Mouse (Mus musculus) yolk sac, embryonic 10.5 days (tissue): ENCODE results near the gene Afg1l.

Source experiments
- DNase-seq: peaks from one replicate; pipeline ENCODE4 v3.0.0-alpha.2; 2017; ENCODE audit warnings: low spot score

The Afg1l gene

DNA sequence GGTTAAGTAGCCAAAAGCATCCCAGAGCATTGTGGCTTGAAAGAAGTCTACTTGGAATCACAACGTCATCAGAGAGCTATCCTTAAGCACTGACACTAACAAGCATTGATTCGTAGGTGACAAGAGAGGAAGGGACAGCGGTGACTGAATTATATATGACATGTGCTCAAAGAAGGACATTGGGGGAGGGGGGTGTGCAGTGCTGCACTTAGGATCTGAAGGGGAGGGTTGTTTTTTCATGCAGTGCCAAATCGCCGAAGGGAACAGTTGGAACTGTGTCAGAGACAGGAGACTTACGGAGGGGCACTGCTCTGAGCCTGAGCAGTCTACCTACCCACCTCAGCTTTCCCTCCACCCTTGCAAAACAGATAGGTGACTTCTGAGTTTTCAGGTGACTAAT is 94.7 kb downstream of the Afg1l start:
- DNase-seq = no peak

DNA sequence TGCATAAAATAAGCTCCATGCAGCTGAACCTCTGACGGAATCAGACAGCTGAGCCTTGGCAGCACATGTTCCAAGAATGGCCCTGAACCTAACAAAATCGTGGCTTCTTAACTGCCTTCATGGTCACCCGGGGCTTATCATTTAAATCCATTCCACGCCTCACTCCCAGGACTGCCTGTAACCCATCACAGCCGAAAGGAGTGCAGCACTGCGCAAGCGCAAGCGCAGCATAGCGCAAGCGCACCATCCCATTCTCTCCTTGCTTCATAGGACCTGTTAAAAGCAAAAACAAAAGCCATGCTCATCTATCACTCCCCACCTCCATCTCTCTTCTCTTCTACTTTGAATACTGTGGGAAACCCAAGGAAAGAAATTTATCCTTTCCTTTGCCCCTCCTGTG is 114.1 kb downstream of the Afg1l start:
- no peak for DNase-seq

DNA sequence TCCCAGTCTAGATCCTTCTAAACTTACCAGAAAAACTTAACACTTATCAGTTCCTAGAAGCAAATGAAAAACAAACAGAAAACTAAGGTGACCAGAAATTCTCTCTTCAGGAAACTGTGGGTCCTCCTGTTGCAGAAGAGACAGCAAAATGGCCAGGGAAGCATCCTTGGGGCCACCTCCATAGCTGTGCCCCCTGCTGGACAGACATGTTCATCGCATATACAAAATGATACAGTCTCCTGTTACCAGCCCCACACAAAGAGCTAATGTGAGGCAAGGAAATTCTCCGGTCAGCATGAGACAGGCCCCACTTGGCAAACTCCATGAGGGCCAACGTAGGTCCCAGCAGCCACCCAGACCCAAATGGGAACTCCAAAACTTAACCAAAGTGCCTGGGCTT is 122.4 kb downstream of the Afg1l start:
- DNase-seq = no peak

DNA sequence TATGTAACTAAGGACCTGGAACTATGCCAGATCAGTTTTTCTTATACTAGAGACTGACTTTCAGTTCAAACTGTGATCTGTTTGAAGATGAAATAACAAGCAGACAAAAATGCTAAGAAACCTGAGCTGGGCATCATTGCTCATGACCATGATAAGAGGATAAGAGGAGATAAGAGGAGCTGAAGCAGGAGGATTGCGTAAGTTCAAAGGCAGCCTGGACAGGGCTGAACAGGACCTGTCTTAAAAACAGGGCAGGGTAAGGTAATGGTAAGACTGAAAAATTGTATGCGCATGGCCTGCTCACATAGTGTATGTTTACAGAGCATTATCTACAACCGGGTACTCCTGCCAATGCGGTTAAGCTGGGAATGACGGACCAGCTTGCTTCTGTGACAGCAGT is 130.4 kb downstream of the Afg1l start:
- peak; percentile 10 for DNase-seq

DNA sequence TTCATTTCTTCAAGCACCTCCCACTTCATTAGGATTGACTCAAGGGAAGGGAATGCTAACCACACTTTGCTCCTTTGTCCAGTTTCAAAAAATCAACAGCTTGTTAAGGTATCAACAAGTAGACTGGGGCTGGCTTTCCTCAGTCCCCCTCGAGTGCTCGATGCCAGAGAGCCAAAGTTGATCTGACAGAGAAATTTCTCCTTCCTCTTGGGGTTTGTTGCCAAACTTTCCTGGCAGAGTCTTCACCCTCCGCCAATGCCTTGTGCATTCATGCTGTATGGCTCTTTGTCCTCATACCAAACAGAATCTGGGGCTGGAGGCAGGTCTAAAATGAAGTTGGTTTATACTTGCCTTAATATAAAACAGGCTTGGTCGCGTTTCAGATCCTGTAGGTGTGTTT is 131.2 kb downstream of the Afg1l start:
- no peak for DNase-seq

DNA sequence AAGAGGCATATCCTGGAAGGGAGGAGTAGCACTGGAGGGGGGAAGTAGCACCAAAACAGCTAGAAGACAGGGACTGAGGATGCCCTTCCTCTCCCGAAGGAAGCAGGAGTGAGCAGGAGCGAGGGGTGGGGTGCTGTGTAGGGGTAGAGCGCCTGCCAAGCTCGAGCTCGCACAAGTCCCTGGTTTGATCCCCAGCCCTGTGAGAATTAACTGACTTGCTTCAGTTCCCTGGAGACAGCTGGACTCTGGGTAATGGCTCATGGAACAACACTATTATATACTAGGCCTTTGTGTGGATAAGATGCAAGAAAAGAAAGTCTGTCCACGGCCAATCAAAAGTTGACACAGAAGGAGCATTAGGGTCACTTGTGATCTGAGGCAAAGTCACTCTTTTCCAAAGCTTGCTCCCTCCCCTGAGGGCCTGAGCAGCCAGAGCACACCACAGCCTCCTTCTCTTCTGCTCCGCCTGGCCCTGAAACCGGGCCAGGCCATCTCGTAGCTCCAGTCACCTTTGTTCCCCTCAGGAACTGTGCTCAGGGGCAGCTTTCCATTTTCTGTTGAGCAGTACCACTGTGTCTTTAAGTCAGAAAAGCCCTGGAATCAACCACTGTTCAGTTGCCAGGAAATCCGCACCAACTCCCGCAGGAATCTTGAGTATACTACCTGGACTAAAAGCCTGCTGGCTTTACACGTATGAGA is 132.0 kb downstream of the Afg1l start:
- DNase-seq = no peak

DNA sequence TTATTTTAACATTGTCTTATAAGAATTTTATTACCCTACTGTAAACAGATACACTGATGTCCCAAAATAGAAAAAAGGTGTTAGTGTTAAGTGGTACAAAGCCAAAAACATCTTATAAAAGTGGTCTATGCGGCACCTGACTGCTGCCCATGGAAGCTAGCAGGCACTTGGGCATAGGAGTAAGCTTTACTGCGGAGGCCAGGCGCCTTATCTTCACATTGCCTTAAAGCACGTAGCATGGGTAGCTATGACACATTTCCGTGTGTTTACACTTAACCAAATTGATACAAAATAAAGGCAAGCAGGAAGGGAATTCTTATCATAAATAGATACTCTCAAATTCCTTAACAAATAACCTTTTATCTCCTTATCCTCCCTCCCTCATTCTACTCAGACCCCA is 135.7 kb downstream of the Afg1l start:
- no peak for DNase-seq

DNA sequence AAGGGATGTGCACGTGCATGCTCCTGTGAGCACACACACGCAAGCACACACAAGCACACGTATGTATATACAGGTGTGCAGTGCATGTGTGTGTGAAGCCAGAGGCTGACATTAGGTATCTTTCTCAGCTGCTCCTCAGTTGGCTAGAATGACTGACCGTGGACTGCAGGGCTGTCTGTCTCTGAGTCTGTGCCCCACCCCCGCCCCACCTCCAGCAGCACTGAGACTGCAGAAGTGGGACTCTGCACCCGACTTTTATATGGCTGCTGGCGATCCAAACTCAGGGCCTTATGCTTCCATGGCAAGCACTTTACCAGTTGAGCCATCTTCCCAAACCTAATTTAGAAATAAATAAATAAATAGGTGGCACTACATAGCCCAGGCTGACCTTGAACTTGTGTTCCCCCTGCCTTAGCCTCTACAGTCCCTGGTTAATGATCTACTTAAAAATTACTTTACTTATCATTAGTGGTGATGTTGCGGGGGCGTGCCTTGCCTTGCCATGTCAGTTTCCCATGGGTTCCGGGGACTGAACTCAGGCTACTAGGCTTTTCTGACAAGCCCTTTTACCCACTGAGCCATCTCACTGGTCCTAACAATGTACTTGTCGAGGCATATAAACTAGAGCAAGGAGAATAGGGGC is 136.4 kb downstream of the Afg1l start:
- no peak for DNase-seq

DNA sequence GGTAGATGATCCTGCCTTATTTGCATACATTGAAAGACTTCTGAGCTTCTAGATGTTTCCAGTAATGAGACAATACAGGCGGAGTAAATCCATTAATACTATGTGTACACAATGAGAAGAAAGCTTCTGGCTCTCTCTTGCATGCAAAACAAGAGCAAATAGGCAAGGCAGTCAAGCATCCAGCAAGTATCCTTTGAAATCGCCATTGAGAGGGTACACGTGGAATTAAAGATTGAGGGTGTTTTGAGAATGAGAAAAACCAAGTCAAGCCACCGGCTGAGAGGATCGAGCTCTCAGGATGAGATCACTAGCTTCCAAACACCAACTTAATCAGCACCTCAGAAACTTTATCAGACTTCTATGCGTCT is 138.0 kb downstream of the Afg1l start:
- DNase-seq = no peak

DNA sequence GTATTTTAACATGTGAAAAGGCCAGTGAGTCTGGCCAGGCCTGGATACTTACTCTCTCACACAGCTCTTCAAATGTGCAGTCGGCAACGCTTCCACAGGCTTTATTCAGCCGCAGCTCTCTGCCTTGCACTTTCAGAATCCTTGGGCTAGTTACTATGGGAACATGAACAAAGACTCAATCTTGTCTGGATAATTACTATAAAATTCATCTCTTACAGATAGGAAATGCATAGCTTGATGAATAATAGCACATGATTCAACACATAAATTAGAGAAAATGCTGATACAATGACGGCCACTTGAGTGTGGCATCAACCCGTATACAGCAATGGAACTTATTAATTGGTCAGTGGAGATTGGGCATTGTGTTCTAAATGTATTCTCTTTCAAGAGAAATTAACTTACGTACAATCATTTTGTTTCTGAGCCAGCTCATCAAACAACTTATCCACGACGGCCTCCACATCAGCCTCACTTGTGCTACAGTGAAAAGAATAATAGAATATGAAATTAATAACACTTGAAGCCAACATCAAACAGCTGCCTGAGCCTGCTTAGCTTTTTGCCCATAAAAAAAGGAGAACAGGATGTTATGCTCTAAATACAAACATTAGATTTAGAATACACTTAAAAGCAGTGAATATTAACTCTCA is 138.5 kb downstream of the Afg1l start:
- DNase-seq = no peak

DNA sequence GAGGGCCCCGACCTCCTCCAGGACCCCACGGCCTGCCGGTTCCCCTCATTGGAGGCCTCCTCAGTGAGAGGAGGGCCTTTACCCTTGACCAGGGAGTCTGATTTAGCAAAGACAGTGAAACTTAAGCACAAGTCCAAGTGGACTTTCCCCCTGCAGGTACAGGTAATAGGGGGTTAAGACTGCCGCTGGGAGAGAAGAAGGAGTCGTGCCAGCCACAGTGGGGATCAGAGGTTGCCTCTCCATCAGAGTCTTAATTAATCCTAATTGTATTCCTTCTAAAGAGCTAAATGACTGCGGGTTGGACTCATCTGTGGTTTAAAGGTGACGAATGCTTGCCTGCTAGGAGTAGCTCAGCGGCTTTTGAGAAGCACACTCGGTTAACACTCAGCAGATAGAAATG is 139.9 kb downstream of the Afg1l start:
- no peak for DNase-seq

DNA sequence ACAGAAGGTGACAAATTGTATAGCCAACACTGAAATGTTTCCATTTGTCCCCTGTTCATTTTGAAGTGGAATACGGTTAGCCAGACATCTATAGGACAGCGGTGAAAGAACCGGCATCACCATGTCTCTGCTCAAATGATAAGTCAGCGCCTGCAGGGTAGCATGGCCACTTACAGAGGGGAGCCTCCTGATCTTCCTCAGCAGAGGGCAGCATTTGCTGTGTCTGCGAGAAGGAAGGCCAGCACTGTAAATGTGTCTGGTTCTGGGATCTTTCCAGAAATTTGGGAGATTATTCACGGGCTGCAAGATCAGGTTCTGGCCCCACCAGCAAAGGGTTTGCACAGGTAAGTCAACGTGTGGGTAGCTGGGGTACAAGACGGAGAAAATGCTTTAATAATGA is 150.8 kb downstream of the Afg1l start:
- no peak for DNase-seq

DNA sequence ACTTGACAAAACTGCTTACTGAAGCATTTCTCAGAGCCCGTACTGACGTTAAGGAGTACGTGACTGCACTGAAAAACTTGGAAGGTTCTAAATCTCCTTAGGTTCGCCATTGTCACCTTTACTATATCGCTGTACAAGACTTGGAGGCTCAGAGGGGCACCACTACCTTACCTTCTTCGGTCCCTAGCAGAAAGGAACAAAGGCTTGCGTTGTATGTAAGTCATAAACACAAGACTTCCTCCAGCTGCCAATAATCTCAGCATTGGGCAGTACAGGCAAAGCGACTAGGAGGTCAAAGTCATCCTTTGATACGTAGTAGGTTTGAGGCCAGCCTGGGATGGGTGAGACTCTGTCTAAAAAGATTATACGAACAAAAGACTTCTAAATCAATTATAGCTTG is 153.1 kb downstream of the Afg1l start:
- DNase-seq = no peak

DNA sequence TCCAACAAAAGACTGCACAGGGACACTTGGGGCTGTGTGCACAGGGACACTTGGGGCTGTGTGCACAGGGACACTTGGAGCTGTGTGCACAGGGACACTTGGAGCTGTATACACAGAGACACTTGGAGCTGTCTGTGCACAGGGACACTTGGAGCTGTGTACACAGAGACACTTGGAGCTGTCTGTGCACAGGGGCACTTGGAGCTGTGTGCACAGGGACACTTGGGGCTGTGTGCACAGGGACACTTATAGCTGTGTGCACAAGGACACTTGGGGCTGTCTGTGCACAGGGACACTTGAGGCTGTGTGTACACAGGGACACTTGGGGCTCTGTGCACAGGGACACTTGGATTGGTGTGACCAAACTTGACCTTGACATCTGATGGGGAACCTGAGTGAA is 154.4 kb downstream of the Afg1l start:
- no peak for DNase-seq

DNA sequence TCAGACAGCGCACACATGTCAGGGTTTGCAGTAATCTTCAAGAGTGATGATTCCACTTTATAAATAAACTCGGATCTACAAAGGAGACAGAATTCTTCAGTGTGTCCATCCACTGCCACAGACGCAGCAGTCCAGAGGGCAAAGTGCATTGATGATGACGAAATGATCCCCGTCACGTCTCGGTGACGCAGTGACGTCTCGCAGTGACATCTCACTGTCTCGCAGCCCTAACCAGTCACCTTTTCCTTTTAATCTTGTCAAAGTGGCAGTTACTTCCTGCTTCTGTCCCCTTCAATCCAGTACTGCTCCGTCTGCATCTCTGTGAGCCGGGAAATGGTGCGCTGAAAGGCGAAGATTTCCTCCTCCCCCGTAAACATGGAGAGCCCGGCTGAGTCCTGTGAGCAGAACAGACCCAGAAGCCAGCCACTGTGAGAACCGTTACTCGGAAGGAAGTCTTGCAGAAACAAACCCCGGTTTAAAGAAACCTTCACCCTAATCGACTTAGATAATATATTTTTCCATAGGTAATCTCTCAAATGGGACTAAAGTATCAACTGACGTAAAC is 165.1 kb downstream of the Afg1l start:
- DNase-seq = no peak

DNA sequence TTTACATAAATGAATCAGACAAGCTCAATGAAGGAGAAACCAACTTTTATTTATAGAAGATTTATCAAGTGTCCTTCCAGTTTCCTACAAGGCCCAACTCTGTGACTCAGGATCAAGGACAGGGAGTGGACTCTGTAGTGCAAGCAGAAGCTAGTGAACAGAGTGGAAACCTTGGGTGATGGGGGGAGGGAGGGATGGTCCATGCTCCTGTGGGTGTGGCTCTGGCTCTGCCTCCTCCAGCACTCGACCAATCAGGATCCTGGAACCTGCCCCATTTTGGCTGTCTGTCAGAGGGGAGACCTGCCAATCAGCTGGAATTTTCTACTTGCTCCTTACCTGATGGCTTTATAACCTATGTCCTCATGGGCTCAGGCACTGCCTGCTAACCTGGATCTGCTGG is 165.8 kb downstream of the Afg1l start:
- DNase-seq = no peak

DNA sequence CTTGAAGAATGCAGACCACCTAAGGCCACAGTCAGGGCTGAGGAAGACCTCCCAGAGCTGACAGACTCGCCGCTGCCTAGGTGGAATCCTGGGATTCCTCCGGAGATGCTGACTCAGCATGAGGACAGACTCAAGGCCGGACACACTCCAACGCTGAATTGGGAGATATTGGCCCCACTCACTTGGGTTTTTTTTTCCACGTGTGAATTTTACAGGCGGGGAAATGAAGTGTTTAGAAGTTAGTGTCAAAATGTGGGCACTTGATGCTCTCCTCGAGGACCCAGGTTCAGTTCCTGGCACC is 169.7 kb downstream of the Afg1l start:
- DNase-seq = no peak

DNA sequence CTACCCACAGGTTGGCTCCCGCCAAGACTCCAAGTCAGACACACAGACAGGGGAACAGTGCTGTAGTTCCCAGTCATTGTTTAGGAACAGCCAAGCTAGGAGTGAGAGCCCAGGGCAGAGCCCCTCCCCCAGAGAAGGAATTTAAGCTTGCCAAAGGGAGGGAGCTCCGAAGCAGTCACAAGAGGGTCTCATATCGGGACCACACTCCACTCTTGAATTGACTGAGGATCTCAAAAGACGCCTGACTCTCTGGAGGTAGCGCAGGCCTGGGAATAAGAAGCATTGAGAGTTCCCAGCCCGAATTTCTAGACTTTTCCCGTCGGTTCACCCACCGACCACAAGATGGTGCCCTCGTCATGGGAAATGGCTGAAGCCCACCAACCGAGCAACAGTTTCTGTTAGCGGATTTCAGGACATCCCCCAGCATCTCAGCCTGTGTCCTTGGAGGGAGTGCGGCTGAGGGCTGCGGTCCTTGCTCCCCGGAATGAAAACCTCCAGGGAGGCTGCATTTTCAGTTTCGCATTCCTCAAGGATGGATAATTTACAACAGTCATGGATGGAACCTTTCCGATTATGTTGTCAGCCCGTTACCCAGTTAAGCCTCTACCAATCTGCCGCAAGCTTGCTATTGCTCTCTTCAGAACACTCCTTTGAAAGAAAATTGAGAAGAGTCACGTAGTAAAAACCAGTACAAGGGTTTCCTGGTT is 170.2 kb downstream of the Afg1l start:
- peak; percentile 63 for DNase-seq

DNA sequence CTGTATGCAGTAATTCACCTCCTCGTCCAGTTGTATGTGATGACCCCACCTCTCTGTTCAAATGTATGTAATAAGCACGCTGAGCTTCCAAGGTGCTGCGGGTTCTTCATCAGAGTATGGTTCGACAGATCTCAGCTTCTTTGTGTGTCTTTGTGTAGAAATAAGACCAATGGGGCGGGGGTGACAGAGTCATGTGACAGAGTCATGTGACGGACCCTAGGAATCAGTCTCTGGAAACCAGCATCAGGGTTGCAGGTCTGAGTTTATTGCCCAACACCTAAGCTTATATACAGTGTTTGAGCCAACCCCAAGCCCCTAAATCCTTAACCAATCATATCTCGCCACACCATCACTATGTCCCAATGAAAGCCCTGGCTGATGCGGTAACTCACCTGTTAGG is 171.9 kb downstream of the Afg1l start:
- no peak for DNase-seq

DNA sequence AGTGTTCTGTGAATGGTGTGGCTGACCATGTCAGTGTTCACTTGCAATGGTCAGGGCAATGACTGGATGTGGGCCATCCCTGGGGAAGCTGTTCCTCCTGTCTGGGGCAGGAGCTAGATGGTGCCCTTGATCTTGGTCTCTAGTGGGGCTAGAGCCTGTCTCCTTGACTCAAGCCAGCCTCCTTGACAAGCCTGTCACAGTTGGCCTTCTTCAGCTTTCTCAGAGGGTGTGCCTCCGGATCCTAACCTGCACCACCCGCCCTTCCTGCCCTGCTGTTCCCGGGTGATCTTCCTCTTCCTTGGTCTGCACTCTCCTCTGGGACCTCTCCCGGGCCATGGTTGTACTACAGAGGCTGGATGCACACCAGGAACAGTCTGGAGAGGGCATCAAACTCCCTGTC is 177.6 kb downstream of the Afg1l start:
- DNase-seq = no peak

DNA sequence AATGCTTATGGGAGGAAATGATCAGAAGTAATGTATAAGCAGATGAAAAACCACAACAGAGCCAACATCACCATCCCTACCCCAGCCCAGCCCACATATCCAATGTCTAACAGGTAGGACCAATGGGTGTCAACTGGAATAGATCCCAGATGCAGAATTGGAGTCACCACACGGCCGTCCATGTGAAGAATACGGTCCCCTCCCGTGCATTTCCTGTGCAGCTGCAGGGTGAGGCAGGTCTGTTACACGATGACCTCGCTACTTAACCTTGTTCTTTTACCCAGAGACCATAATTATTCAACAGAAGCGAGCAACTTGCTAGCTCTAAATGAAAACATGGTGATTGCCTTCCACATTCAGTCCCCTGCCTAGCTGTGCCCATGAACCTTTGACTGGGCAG is 178.4 kb downstream of the Afg1l start:
- no peak for DNase-seq

DNA sequence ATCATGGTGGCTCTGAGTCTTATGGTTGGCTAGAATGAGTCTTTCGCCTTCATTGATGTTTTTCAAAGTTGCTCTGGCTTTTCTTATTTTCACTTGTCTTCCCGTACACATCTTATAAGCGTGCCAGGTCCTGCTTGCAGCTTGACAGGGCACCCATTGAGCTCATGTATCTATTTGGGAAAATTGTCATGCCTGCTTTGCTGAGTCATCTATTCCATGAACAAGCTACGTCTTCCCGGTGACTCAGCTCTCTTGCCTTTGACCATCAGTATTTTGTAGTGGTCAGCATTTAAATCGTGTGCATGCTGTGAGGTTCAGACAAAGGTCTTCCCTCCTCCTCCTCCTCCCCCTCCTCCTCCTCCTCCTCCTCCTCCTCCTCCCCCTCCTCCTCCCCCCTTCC is 178.9 kb downstream of the Afg1l start:
- no peak for DNase-seq

DNA sequence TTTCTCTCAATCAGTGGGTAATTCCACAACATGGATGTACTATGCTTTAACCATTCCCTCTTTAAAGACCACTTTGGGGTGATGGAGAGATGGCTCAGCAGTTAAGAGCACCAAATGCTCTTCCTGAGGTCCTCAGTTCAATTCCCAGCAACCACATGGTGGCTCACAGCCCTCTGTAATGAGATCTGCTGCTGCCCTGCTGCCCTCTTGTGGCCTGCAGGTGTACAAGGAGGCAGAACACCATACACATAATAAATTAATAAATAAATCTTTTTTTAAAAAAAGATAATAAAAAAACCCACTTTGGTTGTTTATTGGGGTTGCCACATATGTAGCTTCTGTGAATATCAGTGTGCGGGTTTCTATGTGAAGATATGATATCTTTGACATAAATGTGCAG is 180.4 kb downstream of the Afg1l start:
- no peak for DNase-seq
